Mouse (Mus musculus): Measurements from ENCODE around the gene Gxylt2.

The Gxylt2 gene

DNA sequence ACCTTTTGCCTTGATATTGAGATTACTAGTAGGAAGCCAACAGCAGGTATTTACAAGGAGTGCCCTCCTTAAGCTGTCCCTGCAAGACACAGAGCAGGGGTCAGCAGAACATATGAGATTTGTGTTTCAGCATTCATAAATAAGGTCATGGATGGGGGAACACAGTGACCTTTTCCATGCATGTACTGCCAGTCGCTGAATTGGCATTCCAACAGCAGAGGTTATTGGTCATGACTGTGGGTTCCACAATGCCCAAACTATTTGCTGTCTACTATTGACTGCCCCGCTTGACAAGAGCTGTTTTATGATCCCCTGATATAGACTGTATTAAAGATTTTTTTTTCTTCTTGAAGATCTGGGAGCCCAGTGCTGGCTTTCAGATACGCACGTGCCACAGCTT, 95.2 kb downstream of the Gxylt2 start:
- no peak for DNase-seq (ENCODE audit: low spot score in 2 of 2)

DNA sequence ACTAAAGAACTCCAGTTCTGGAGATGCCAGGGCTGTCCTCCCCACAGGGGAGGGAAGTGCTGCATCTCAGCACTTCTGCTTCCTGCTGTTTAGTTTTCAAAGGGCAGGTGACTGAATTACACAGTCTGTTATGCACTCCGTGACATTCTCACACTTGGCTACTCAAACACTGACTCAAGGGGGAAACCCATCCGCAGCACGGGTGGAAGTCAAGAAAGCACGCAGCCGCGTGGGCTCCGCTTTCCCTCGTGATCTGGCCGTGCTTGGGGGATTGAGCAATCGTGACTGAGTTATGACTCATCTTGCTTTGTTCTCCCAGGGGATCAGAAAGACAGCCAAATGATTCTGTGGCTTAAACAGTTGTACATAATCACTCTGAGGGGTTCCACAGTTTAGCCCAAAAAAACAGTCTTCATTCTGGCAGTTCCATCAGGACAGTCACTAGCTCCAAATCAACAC, 96.0 kb downstream of the Gxylt2 start:
- peak; percentile 54 to 65 for DNase-seq (ENCODE audit: low spot score in 2 of 2)

DNA sequence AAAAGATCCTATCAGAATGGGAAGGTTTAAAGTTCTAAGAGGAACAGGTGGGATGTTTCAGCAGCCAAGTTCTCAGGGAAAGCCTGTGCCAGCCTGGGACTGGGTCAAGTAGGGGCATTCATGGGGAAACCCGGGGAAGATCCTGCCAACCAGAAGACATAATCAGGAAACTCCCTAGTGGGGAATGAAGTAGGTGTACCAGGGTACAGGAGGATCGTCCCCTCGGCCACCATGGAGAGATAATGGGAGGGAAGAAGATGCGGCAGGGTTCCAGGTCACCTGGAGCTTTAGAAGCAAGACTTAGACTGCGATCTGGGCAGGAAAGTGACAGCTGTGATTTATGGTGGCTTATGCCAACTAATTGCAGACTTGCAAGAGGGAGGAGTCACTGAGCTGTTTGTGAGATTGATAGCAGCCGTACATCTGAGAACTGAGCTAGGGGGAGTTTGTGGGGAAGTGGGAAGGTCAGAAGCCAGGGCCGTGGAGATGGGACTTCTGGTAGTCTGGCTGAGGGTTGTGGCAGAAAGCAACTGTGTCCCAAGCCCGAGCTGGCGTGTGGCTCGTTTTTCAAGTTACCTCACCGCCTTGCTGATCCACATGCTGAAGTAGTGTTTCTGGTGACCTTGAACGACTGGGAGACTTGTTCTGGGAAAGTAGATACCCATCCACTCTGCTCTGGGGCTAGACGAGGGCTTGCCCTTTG, 98.0 kb downstream of the Gxylt2 start:
- no peak for DNase-seq (ENCODE audit: low spot score in 2 of 2)

DNA sequence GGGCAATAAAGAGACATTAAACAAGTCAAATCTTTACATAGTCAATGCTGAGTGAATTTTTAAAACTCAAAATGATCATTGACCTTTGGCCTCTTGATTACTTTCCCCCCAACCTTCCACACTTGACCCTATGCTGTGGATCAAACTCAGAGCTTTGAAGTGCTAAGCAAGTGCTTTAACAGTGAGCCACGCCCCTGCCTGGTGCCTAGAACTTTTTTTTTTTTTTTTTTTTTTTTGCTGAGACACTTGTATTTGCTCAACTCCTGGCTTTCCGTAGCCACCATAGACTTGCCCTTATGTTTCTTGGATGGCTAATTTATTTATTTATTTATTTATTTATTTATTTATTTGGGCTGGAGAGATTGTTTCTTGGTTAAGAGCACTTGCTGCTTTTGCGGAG, 98.7 kb downstream of the Gxylt2 start:
- DNase-seq (ENCODE audit: low spot score in 2 of 2) = no peak

DNA sequence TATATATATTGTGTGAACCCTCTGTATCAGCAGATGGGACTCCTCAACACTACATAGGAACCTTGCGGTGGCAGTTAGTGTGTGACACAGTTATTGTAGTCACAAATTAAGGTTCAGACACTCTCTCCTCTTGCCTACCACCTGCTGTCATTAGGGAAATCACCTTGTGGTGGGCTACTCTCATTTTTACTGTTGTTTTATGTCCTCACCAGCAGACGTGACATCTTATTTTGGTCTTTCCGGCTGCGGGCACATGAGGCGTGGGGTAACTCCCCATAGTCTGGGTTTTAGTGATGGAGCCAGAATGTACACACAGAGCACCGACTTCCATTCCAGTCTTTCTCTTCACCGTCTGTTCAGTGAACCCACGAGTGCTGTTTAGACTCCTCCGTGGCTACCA, 102.7 kb downstream of the Gxylt2 start:
- DNase-seq (ENCODE audit: low spot score in 2 of 2) = no peak

DNA sequence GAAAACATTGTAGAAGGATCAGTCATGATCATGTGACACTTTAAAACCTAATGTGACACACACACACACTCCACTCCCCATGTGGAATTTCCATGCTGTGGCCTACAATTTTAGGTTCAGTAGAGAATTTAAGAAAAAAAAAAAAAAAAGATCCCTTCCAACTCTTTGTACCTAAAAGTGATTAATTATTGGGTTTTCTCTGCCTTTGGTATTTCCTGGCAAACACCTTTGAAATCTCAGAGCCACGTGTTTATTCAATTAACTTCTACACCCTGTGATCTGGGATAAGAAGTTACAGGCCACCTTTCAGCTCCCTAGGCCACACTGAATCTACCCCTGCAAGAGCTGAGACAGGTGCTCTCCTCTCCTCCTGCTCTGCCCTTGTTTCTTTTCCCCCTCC, 103.2 kb downstream of the Gxylt2 start:
- no peak for DNase-seq (ENCODE audit: low spot score in 2 of 2)

GRCm38 (mm10) chr6:100808221-100808778, 103.8 kb downstream of the Gxylt2 start:
- no peak for DNase-seq (ENCODE audit: low spot score in 2 of 2)

DNA sequence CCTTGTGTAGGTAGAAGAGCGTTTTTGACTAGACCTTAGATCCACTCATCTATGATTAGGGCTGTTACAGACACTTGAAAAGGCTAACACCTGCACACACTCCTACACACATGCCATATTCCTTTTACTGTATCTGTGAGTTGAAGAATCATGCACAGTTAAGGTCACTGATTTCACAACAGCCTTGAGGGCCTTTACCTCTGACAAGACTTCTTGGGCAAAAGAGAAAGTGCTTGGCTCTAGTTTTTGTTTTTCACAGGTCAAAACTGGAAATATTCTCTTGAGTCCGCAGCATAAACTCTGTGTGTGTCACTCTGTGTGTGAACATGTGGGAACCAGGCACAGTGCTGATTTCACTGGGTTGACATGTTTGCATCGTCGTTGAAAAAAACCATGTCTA, 105.6 kb downstream of the Gxylt2 start:
- no peak for DNase-seq (ENCODE audit: low spot score in 2 of 2)

DNA sequence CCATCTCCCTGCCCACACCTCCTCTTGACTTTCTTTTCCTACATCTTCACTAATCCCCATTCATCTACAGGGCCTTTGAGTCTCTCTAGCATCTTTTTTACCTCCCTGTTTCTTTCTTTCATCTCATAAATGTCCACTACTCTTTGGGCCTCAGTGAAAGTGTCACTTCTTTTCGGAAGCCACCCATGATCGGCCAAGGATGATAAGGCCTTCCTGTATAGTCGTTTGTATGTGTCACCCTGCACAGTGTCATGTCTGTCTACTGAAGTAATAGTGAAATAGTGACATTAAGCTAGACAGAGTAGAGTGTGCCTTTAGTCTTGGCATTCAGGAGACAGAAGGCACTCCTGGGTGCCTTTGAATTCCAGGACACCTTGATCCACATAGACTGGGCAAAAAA, 107.2 kb downstream of the Gxylt2 start:
- DNase-seq (ENCODE audit: low spot score in 2 of 2) = no peak

DNA sequence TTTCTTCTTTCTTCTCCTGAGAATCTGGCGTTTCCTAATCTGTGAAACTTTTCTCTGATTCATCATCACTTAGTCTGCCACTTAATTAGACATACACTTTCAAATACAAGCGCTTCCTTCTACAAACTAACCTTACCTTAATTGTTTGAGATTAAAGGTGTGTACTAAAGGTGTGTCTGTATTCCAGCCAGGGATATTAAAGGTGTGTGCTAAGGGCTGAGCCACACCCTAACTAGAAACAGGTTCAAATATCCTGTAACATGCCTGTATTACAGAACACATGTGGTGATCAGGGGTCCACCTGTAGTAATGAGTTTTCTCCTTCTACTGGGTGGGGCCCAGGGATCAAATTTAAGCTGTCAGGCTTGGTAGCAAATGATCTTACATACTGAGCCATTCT, 116.8 kb downstream of the Gxylt2 start:
- DNase-seq (ENCODE audit: low spot score in 2 of 2) = no peak

DNA sequence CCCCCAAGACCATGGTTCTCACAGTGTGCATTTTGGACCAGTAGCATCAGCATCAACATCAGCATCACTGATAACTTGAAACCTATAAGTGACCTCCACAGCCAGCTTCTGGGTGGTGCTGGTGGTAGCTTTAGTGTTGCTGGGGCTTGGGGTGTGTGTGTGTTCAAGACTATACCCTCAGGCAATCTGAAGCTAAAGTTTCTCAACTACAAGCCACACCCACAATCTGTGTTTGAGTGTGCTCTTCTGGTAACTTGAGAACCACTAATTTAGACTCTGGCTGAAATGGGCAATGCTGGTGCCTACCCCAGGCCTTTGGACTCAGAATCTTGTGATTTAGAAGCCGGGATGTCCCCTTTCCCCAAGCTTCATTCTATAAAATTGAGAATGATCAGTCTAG, 118.8 kb downstream of the Gxylt2 start:
- no peak for DNase-seq (ENCODE audit: low spot score in 2 of 2)

DNA sequence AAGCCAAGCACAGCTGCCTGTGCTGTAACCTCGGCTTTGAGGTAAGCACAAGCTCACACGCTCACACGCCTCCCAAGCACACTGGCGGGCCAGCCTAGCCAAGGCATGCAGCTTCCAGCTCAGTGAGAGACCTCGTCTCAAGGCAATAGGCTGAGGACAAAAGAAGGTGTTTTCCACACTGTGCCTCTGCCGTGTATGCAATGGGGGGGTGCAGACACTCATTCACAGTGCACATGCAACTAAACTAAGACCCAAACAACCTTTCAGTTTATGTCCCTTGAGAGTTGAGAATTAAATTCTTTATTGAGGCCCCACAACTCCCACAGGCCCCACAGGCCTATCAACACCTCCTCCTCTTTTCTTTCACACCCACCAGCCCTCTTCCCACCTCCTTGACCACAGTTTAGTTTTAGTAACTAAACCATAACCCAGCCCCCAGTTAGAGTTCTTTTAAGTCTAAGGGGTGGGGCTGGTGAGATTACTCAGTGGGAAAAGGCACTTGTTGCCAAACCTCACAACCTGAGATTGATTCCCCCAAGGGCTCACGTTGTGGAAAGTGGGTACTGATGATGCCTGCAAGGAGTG, 119.9 kb downstream of the Gxylt2 start:
- no peak for DNase-seq (ENCODE audit: low spot score in 2 of 2)

- DNase-seq (ENCODE audit: low spot score in 2 of 2) = no peak
Measured at GRCm38 (mm10) chr6:100826046-100826445, 121.5 kb downstream of the Gxylt2 start.

DNA sequence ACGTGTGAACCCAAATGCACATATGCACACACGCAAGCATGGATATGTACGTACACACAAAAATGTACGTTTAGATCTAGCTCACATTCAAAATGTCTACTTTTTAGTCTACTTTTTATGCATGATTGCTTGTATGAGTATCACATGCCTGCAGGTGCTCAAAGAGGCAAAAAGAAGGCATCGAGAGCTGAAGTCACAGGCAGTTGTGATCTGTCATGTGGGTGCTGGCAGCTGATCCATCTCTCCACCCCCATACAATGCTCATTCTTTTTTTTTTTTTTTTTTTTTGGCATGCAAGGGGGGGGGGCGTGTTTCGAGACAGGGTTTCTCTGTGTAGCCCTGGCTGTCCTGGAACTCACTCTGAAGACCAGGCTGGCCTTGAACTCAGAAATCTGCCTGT, 124.0 kb downstream of the Gxylt2 start:
- no peak for DNase-seq (ENCODE audit: low spot score in 2 of 2)

- DNase-seq (ENCODE audit: low spot score in 2 of 2) = no peak
Measured at GRCm38 (mm10) chr6:100829770-100830169, 125.2 kb downstream of the Gxylt2 start.

GRCm38 (mm10) chr6:100831188-100831587, 126.7 kb downstream of the Gxylt2 start:
- no peak for DNase-seq (ENCODE audit: low spot score in 2 of 2)

GRCm38 (mm10) chr6:100831751-100832150, 127.2 kb downstream of the Gxylt2 start:
- DNase-seq (ENCODE audit: low spot score in 2 of 2) = no peak

DNA sequence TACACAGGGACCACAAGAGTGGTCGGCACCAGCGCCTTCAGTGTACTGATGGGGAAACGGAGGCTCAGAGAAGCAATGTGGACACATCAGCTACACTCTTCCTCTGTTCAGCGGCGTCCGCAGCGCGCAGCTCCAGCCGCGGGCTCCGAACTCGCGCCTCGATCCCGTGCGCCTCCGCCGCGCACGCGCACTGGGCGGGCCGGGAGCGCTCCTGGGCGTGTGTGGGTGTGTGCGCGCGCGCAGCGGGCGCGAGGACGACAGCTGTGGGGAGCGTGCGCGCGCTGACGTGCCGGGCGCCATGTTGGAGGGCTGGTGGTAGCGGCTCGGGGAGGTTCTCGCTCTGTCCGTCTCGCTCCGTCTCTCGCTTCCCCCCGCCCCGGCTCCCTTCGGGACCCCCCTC, 128.8 kb downstream of the Gxylt2 start, which contains the start of gene Ppp4r2:
Gene Ppp4r2, plus strand, starts transcription at position 268 of the 400 bp plus-strand sequence.
- DNase-seq (ENCODE audit: low spot score in 2 of 2) = peak; percentile 88 to 90

GRCm38 (mm10) chr6:100833811-100834481, 129.4 kb downstream of the Gxylt2 start:
- peak; percentile 46 to 65 for DNase-seq (ENCODE audit: low spot score in 2 of 2)

DNA sequence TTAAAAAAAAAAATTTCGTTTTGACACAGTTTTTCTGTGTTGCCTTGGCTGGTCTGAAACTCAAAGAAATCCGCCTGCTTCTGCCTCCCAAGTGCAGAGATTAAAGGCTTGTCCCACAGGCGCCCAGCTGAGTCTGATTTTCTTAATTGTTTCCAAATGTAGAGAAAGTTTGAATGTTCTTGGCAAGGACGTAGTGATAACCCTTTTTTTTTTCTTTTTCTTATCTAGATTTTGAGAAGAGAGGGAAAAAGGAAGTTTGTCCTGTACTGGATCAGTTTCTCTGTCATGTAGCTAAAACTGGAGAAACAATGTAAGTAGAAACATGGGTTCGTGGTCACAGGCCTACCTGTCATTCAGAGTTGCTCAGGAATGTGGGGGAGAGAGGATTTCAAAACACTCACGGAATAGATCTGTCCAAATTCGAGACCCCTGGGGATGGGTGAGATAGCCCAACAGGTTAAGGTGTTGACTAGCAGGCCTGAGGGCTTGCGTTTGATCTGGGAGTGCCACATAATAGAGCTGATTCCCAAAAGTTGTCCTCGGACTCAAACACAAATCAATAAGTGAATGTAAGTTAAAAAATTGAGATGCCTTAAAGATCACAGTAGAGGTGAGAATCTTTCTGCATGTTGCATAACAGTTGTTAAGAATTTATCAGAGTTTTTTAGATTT, 130.1 kb downstream of the Gxylt2 start:
- DNase-seq (ENCODE audit: low spot score in 2 of 2) = no peak

DNA sequence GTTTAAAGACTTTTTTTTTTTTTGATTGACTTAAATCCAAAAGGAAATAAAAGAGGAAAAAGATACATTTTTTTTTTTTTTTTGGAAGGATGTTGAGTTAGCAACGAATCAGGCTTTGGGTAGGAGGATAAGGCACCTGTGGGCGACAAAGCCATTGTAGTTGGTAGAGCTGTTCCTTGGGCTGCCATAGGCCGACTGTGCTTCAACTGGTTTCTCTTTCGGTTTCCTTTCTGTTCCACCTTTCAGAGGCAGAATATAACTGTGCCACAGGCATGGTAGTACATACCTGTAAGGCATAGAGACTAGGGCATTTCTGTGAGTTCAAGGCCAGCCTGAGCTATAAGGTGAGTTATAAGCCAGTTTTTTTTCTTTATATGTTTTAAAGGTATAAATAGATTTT, 140.5 kb downstream of the Gxylt2 start:
- no peak for DNase-seq (ENCODE audit: low spot score in 2 of 2)

DNA sequence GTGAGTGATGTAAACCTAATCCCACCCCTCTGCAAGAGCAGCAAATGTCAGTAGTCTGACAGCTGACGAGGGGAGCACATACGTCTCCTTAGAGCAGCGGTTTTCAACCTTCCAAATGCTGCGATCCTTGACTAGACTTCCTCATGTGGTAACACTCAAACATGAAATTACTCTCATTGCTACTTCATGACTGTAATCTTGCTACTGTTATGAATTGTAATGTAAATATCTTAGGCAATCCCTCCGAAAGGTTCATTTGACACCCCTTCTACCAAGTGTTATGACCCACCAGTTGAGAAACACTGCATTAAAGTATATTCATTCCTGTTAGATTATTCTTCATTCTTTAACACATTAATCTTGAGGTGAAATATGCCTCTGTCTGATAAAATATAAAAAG, 142.7 kb downstream of the Gxylt2 start:
- no peak for DNase-seq (ENCODE audit: low spot score in 2 of 2)
